Mouse (Mus musculus): Measurements from ENCODE around the gene Cpne4. TPM values are rescaled to one million over a fixed set of nuclear protein-coding genes. Genes with fewer than 3 reads are reported as not detected.

Gene Cpne4
- polyA plus RNA-seq, 1 experiment from 2014 or later, result 0.10 TPM

DNA sequence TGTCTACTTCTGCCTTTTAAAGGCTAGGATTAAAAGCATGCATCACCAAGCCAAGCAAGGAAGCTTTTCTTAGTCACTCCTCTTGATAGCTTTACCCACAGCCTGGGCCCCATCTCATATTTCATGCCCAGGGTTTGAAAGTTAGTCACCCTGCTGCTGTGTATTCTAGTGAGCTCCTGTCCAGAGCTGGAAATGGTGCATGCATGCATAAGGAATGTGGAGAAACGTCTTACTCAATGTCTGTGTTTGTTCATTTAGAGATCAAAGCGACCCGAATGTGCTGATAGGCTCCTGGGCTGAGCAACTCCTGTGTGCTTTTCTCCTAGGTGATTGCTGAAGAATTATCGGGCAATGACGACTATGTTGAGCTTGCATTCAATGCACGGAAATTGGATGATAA lies 354.0 kb downstream of the Cpne4 start:
- Histone ChIP-seq H3K4me1 (ENCODE audit: insufficient read depth, low read length) (no peaks in the 10 kb centered on the region), H3K4me3 (ENCODE audit: low read length) (no peak overlapping the region), H3K9me3 (ENCODE audit: low read length) (no peaks in the 10 kb centered on the region), H3K9ac (replicated peaks; ENCODE audit: low read length) (no peak overlapping the region), H3K27me3 (ENCODE audit: insufficient read depth, low read length) (no peaks in the 10 kb centered on the region), H3K27ac (ENCODE audit: low read length) (no peak overlapping the region), H3K4me2 (replicated peaks; ENCODE audit: low read depth, low read length) (no peak overlapping the region), H3K36me3 (ENCODE audit: insufficient read depth, low read length) (no peaks in the 10 kb centered on the region)
- no peak for ATAC-seq (ENCODE audit: low FRiP score, low TSS enrichment)
- WGBS, result 53% methylated on average over 6 of the region's 6 CpGs

DNA sequence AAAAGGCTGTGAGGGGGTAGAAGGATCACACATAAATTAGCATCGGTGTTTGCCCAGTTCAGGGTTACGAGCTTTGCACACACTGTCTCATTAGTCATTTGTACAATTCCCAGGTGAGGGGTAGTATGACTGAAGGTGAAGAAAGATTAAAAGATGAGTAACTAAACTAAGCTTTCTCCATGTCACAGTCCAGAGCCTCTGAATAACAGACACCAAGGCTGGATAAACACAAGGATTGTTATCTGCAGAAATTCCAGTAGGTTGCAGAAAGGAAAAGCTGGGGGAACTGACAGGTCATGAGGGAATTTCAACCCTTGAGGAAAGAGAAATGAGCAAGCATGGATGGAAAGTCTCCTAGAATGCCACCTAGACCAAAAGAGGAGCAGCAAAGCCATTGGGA lies 354.7 kb downstream of the Cpne4 start:
- Histone ChIP-seq H3K4me2 (replicated peaks; ENCODE audit: low read depth, low read length) (no peak overlapping the region), H3K36me3 (ENCODE audit: insufficient read depth, low read length) (no peaks in the 10 kb centered on the region), H3K4me1 (ENCODE audit: insufficient read depth, low read length) (no peaks in the 10 kb centered on the region), H3K27ac (ENCODE audit: low read length) (no peak overlapping the region), H3K9me3 (ENCODE audit: low read length) (no peaks in the 10 kb centered on the region), H3K27me3 (ENCODE audit: insufficient read depth, low read length) (no peaks in the 10 kb centered on the region), H3K4me3 (ENCODE audit: low read length) (no peak overlapping the region), H3K9ac (replicated peaks; ENCODE audit: low read length) (no peak overlapping the region)
- no peak for ATAC-seq (ENCODE audit: low FRiP score, low TSS enrichment)
- WGBS, result 36% methylated on average over 2 of the region's 2 CpGs

DNA sequence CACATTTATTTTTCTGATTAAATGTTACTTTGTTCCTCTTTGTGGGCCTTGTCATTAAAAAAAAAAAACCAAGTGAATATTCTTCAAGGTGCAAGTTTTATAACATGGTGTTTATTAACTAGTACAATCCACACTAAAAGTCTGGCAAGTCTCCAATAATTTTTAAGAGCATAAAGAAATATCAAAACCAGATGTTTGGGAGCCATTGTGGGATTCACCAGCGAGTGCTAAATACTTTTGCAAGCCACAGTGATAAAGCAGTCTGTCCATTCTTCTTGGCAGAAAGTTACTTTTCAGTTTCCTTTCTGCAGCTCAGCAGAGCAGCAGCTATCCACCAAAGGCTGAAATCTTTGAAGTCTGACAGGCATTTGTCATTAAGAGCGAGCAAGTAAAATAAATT lies 365.6 kb downstream of the Cpne4 start:
- no peaks in the 10 kb centered on the region for H3K4me1 ChIP-seq (ENCODE audit: insufficient read depth, low read length)
- H3K9ac ChIP-seq (replicated peaks; ENCODE audit: low read length), result no peak overlapping the region
- 40% methylated on average over 2 of the region's 2 CpGs for WGBS
- ATAC-seq (ENCODE audit: low FRiP score, low TSS enrichment), result no peak
- H3K27ac ChIP-seq (ENCODE audit: low read length), result no peak overlapping the region
- H3K4me3 ChIP-seq (ENCODE audit: low read length), result no peak overlapping the region
- H3K36me3 ChIP-seq (ENCODE audit: insufficient read depth, low read length), result no peaks in the 10 kb centered on the region
- no peaks in the 10 kb centered on the region for H3K9me3 ChIP-seq (ENCODE audit: low read length)
- no peaks in the 10 kb centered on the region for H3K27me3 ChIP-seq (ENCODE audit: insufficient read depth, low read length)
- H3K4me2 ChIP-seq (replicated peaks; ENCODE audit: low read depth, low read length), result no peak overlapping the region

DNA sequence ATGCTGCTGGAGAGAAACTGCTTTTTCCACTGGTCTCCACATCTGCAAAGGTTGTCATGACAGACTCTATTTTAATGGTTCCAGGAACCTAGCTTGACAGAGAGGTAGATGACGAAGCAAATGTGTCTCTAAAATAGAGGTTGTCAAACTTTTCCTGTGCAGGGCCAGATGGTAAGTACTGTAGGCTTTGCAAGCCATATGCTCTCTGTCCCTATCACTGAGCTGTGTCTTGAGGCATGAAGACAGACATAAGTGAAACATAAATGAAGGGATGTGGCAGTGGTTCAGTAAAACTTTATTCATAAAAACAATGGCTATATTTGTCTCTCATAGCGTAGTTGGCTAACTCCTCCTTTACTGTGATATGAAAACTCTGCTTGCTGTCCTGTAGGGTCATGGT lies 366.2 kb downstream of the Cpne4 start:
- H3K4me3 ChIP-seq (ENCODE audit: low read length), result no peak overlapping the region
- no peak overlapping the region for H3K4me2 ChIP-seq (replicated peaks; ENCODE audit: low read depth, low read length)
- no peaks in the 10 kb centered on the region for H3K9me3 ChIP-seq (ENCODE audit: low read length)
- no peaks in the 10 kb centered on the region for H3K4me1 ChIP-seq (ENCODE audit: insufficient read depth, low read length)
- H3K36me3 ChIP-seq (ENCODE audit: insufficient read depth, low read length), result no peaks in the 10 kb centered on the region
- no peaks in the 10 kb centered on the region for H3K27me3 ChIP-seq (ENCODE audit: insufficient read depth, low read length)
- ATAC-seq (ENCODE audit: low FRiP score, low TSS enrichment), result no peak
- no peak overlapping the region for H3K27ac ChIP-seq (ENCODE audit: low read length)
- 75% methylated on average over 2 of the region's 2 CpGs for WGBS
- H3K9ac ChIP-seq (replicated peaks; ENCODE audit: low read length), result no peak overlapping the region

DNA sequence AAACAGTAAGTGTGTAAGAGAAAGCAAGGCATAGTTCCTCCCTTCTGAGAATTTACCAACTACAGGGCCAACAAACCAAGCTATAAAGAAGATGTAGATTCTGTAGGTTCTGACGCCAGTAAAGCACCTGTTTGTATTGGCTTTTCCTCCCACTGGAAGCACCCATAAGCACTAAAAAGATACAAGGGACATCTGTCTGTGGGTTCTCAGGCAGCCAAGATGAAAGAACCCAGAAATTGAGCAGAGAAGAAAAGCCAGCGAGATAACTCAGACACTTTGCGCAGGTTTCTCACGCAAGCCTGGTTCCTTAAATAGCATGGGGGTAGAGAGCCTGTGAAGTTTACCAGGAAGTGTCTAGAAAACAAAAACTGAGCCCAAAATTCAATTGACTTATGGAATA lies 374.1 kb downstream of the Cpne4 start:
- Histone ChIP-seq H3K36me3 (ENCODE audit: insufficient read depth, low read length) (no peaks in the 10 kb centered on the region), H3K27me3 (ENCODE audit: insufficient read depth, low read length) (no peaks in the 10 kb centered on the region), H3K9me3 (ENCODE audit: low read length) (no peaks in the 10 kb centered on the region), H3K9ac (replicated peaks; ENCODE audit: low read length) (no peak overlapping the region), H3K27ac (ENCODE audit: low read length) (no peak overlapping the region), H3K4me2 (replicated peaks; ENCODE audit: low read depth, low read length) (no peak overlapping the region), H3K4me3 (ENCODE audit: low read length) (no peak overlapping the region), H3K4me1 (ENCODE audit: insufficient read depth, low read length) (no peaks in the 10 kb centered on the region)
- no peak for ATAC-seq (ENCODE audit: low FRiP score, low TSS enrichment)
- 86% methylated on average over 4 of the region's 4 CpGs for WGBS

DNA sequence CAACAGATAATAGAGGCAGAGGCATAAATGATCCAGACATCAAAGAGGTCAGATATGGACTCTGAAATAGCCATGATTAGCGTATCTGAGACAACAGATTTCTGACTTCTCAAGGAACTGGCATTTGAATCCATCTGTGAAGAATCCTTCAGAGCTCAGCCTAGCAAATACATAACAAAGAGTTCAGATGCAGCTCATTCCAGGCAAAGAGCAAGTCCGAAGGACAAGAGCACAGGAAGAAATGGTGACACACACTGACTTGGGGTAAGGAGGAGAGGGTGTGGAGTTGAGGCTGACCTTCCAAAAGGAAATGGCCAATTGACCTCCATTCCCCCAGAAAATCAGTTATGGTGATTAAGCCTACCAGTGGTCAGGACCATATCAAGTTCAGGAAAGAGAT lies 375.0 kb downstream of the Cpne4 start:
- H3K27ac ChIP-seq (ENCODE audit: low read length), result no peak overlapping the region
- no peak overlapping the region for H3K4me3 ChIP-seq (ENCODE audit: low read length)
- H3K9ac ChIP-seq (replicated peaks; ENCODE audit: low read length), result no peak overlapping the region
- H3K4me2 ChIP-seq (replicated peaks; ENCODE audit: low read depth, low read length), result no peak overlapping the region
- WGBS, result 79% methylated on average over 2 of the region's 2 CpGs
- no peaks in the 10 kb centered on the region for H3K27me3 ChIP-seq (ENCODE audit: insufficient read depth, low read length)
- no peaks in the 10 kb centered on the region for H3K9me3 ChIP-seq (ENCODE audit: low read length)
- no peak for ATAC-seq (ENCODE audit: low FRiP score, low TSS enrichment)
- no peaks in the 10 kb centered on the region for H3K36me3 ChIP-seq (ENCODE audit: insufficient read depth, low read length)
- H3K4me1 ChIP-seq (ENCODE audit: insufficient read depth, low read length), result no peaks in the 10 kb centered on the region

DNA sequence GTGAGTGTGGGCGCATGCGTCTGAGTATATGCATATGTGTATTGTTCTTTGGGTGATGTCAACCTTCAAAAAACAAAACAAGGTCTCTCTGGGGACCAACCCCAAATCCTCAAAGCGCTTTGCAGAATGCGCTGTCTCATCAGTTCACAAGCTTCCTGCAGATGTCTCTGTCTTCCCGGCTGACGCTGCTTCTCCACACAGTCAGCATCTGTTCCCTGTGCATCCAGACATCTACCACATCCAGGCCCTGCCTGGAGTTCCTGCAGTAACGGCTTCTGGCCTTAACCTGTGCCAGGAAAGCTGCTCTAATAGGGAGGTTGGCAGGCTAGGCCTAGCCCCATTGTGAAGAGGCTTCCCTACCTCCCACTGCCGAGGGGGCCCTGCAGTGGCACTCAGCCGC lies 381.7 kb downstream of the Cpne4 start:
- H3K27ac ChIP-seq (ENCODE audit: low read length), result no peak overlapping the region
- WGBS, result 79% methylated on average over 9 of the region's 9 CpGs
- H3K4me3 ChIP-seq (ENCODE audit: low read length), result no peak overlapping the region
- H3K4me1 ChIP-seq (ENCODE audit: insufficient read depth, low read length), result no peaks in the 10 kb centered on the region
- no peaks in the 10 kb centered on the region for H3K9me3 ChIP-seq (ENCODE audit: low read length)
- H3K9ac ChIP-seq (replicated peaks; ENCODE audit: low read length), result no peak overlapping the region
- no peak overlapping the region for H3K4me2 ChIP-seq (replicated peaks; ENCODE audit: low read depth, low read length)
- no peaks in the 10 kb centered on the region for H3K27me3 ChIP-seq (ENCODE audit: insufficient read depth, low read length)
- ATAC-seq (ENCODE audit: low FRiP score, low TSS enrichment), result no peak
- H3K36me3 ChIP-seq (ENCODE audit: insufficient read depth, low read length), result no peaks in the 10 kb centered on the region

DNA sequence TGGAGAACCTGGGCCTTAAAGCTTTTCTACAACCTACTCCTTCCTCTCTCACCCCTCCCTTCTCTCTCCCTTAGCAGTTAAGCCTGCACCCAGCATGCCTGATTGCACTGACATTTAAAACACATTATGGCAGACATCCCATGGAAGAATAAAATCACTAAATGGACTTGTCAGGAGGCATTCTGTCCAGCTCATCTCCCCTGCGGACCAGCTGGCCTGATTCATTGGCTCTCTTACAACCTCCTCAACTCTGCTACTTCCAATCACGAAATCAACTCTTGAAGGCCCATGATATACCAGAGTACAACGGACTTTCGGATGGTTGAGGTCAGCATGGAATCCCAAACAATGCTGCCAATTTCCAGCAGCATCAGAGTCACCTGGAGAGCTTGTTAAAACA lies 393.3 kb downstream of the Cpne4 start:
- no peak for ATAC-seq (ENCODE audit: low FRiP score, low TSS enrichment)
- Histone ChIP-seq H3K9me3 (ENCODE audit: low read length) (no peaks in the 10 kb centered on the region), H3K4me2 (replicated peaks; ENCODE audit: low read depth, low read length) (no peak overlapping the region), H3K27me3 (ENCODE audit: insufficient read depth, low read length) (no peaks in the 10 kb centered on the region), H3K9ac (replicated peaks; ENCODE audit: low read length) (no peak overlapping the region), H3K4me1 (ENCODE audit: insufficient read depth, low read length) (no peaks in the 10 kb centered on the region), H3K27ac (ENCODE audit: low read length) (no peak overlapping the region), H3K36me3 (ENCODE audit: insufficient read depth, low read length) (no peaks in the 10 kb centered on the region), H3K4me3 (ENCODE audit: low read length) (no peak overlapping the region)
- WGBS, result 70% methylated on average over 4 of the region's 4 CpGs

DNA sequence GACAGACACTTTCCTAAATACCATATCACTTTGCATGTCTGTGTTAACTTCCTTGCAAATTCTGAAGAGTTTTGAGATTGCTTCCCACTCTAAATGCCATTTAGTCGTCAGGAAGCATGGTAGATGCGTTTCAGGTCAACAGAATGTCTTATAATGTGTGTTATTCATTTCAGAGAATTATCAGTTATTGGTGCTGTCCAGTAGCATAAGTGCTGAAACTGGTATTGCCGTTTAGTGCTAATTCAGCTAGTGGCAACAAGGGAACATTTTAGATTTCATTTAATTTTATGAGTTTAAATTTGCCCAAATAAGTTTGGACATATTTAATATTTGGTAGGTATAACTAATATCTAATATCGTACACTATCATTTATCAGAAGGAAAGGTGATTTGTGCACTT lies 403.5 kb downstream of the Cpne4 start:
- H3K9me3 ChIP-seq (ENCODE audit: low read length), result no peaks in the 10 kb centered on the region
- H3K36me3 ChIP-seq (ENCODE audit: insufficient read depth, low read length), result no peaks in the 10 kb centered on the region
- no peak for ATAC-seq (ENCODE audit: low FRiP score, low TSS enrichment)
- H3K4me2 ChIP-seq (replicated peaks; ENCODE audit: low read depth, low read length), result no peak overlapping the region
- no peaks in the 10 kb centered on the region for H3K4me1 ChIP-seq (ENCODE audit: insufficient read depth, low read length)
- no peak overlapping the region for H3K4me3 ChIP-seq (ENCODE audit: low read length)
- no peaks in the 10 kb centered on the region for H3K27me3 ChIP-seq (ENCODE audit: insufficient read depth, low read length)
- no peak overlapping the region for H3K9ac ChIP-seq (replicated peaks; ENCODE audit: low read length)
- 69% methylated on average over 4 of the region's 4 CpGs for WGBS
- no peak overlapping the region for H3K27ac ChIP-seq (ENCODE audit: low read length)

DNA sequence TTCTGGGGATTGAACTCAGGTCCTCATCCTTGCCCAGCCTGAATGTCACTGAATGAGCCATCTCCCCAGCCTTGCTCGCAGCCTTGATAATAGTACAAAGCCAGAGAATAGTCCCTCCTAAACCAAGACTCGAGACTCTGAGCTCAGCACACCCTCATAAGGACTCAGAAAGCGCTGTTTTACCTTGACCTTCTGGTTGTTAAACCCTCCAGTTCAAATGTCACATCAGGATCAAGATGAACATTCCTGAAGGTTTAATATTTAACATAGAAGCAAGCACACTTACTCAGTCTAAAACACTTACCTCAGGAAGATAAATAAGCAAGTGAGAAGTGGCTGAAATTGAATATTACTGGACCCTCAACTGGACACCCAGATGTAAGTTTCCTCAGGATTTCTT lies 405.1 kb downstream of the Cpne4 start:
- 64% methylated on average over 3 of the region's 3 CpGs for whole genome bisulfite sequencing
- Histone ChIP-seq H3K9me3 (ENCODE audit: low read length) (no peaks in the 10 kb centered on the region), H3K27ac (ENCODE audit: low read length) (no peak overlapping the region), H3K36me3 (ENCODE audit: insufficient read depth, low read length) (no peaks in the 10 kb centered on the region), H3K4me2 (replicated peaks; ENCODE audit: low read depth, low read length) (no peak overlapping the region), H3K4me1 (ENCODE audit: insufficient read depth, low read length) (no peaks in the 10 kb centered on the region), H3K27me3 (ENCODE audit: insufficient read depth, low read length) (no peaks in the 10 kb centered on the region), H3K4me3 (ENCODE audit: low read length) (no peak overlapping the region), H3K9ac (replicated peaks; ENCODE audit: low read length) (no peak overlapping the region)
- no peak for ATAC-seq (ENCODE audit: low FRiP score, low TSS enrichment)

DNA sequence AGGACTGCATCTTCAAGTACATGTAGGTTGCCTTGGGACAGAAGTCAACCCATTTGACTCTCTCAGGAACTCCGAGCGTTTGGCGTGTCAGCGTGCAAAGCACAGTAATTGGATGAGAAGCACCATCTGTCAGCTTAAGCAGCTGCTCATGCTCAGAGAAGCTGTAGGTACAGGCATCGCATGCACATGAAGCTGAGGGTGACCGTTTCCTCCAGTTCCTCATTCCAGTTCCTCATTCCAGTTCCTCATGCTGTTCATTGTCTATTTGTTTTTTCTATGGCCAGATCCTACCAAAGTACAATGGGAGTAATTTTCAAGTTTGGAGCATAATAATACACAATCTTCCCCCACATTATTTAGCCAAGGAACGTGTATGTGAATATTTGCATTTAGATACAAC lies 425.7 kb downstream of the Cpne4 start:
- ATAC-seq (ENCODE audit: low FRiP score, low TSS enrichment), result no peak
- Histone ChIP-seq H3K9ac (replicated peaks; ENCODE audit: low read length) (no peak overlapping the region), H3K27me3 (ENCODE audit: insufficient read depth, low read length) (no peaks in the 10 kb centered on the region), H3K4me3 (ENCODE audit: low read length) (no peak overlapping the region), H3K4me2 (replicated peaks; ENCODE audit: low read depth, low read length) (no peak overlapping the region), H3K9me3 (ENCODE audit: low read length) (no peaks in the 10 kb centered on the region), H3K4me1 (ENCODE audit: insufficient read depth, low read length) (no peaks in the 10 kb centered on the region), H3K36me3 (ENCODE audit: insufficient read depth, low read length) (no peaks in the 10 kb centered on the region), H3K27ac (ENCODE audit: low read length) (no peak overlapping the region)
- WGBS, result 76% methylated on average over 7 of the region's 7 CpGs
